Mouse (Mus musculus) frontal cortex, adult 2 months (tissue): Measurements from ENCODE around the gene Romo1. TPM values are rescaled to one million over a fixed set of nuclear protein-coding genes. Genes with fewer than 3 reads are reported as not detected.
A peak's percentile ranks its signal among the peaks of the same experiment; 100 is the strongest.
"Not testable (repeated sequence)": the region's sequence is repeated elsewhere in the genome, so short reads cannot be mapped to it uniquely, and the experiment has no call there.

Experiments
- DNase-seq, 2 experiments: peaks; one replicate each; pipeline ENCODE4 v3.0.0; 2022; ENCODE audit warnings: low spot score in 1 of 2; ENCODE audit errors: extremely low spot score in 1 of 2
- polyA plus RNA-seq: library from polyadenylated mRNA; depleted of rRNA; stranded (reverse); fragments of >200 nt; gene quantifications from 2 replicates; pipeline ENCODE4 v1.2.3, GENCODE M21; 2012; rRNA removed

Romo1 gene
- polyA plus RNA-seq, 1 experiment, result 272 TPM

GRCm38 (mm10) chr2:156179046-156179795 lies 35.4 kb downstream of the Romo1 start:
- peak; percentile 28 to 75 for DNase-seq

GRCm38 (mm10) chr2:156179796-156180093 lies 35.9 kb downstream of the Romo1 start:
- no peak for DNase-seq

GRCm38 (mm10) chr2:156180094-156180821 lies 36.4 kb downstream of the Romo1 start, which contains the start of gene Rbm39:
TSS of gene Rbm39 (minus strand) at chr2:156180238.
- DNase-seq, result peak; percentile 99 to 100

GRCm38 (mm10) chr2:156180824-156181590 lies 37.2 kb downstream of the Romo1 start:
- DNase-seq, result peak in 1 of 2 experiments; percentile 27

GRCm38 (mm10) chr2:156181592-156181991 lies 37.8 kb downstream of the Romo1 start:
- no peak for DNase-seq

GRCm38 (mm10) chr2:156189241-156189640 lies 45.4 kb downstream of the Romo1 start:
- DNase-seq, result not testable (repeated sequence)

- DNase-seq, result no peak
Observed at GRCm38 (mm10) chr2:156190004-156190896, 46.4 kb downstream of the Romo1 start.

GRCm38 (mm10) chr2:156191540-156191939 lies 47.7 kb downstream of the Romo1 start:
- DNase-seq, result no peak

- no peak for DNase-seq
Observed at GRCm38 (mm10) chr2:156192068-156192467, 48.2 kb downstream of the Romo1 start.

- no peak for DNase-seq
Observed at GRCm38 (mm10) chr2:156193066-156193862, 49.4 kb downstream of the Romo1 start.

GRCm38 (mm10) chr2:156194571-156194970 lies 50.7 kb downstream of the Romo1 start:
- DNase-seq, result no peak

Other genes starting within 250 kb of the Romo1 start
- gene Uqcc1, start 213.7 kb upstream of the Romo1 start, polyA plus RNA-seq, result 58.4 and 65.8 TPM in 2 replicates
- gene Gm15557, start 203.3 kb upstream of the Romo1 start, polyA plus RNA-seq, result not detected in 2 replicates
- gene Gdf5, start 198.7 kb upstream of the Romo1 start, polyA plus RNA-seq, result 0.08 and 0.24 TPM in 2 replicates
- gene Cep250, start 187.6 kb upstream of the Romo1 start, polyA plus RNA-seq, result 18.1 and 18.4 TPM in 2 replicates
- gene 6430550D23Rik, start 136.1 kb upstream of the Romo1 start, polyA plus RNA-seq, result 3.3 and 4.6 TPM in 2 replicates
- 317 TPM in 2 replicates for gene Ergic3, start 136.0 kb upstream of the Romo1 start, polyA plus RNA-seq
- gene Fer1l4, start 91.1 kb upstream of the Romo1 start, polyA plus RNA-seq, result 0.08 TPM in 2 replicates
- gene Spag4, start 78.9 kb upstream of the Romo1 start, polyA plus RNA-seq, result 4.9 and 5.6 TPM in 2 replicates
- gene Cpne1, start 32.1 kb upstream of the Romo1 start, polyA plus RNA-seq, result 54.7 and 55.7 TPM in 2 replicates
- 11.2 and 11.6 TPM in 2 replicates for gene Rbm12, start 32.1 kb upstream of the Romo1 start, polyA plus RNA-seq
- gene Gm28036, start 16.9 kb upstream of the Romo1 start, polyA plus RNA-seq, result 4.3 and 5.5 TPM in 2 replicates
- gene Nfs1, start 147 bp downstream of the Romo1 start, polyA plus RNA-seq, result 55.0 and 56.2 TPM in 2 replicates
- gene Rbm39, start 36.2 kb downstream of the Romo1 start, polyA plus RNA-seq, result 169 and 203 TPM in 2 replicates
- 29.7 and 34.2 TPM in 2 replicates for gene Phf20, start 52.4 kb downstream of the Romo1 start, polyA plus RNA-seq
- 7.8 and 8.9 TPM in 2 replicates for gene Cnbd2, start 168.3 kb downstream of the Romo1 start, polyA plus RNA-seq
- gene Scand1, start 168.7 kb downstream of the Romo1 start, polyA plus RNA-seq, result 78.0 and 85.3 TPM in 2 replicates